Mouse (Mus musculus): Measurements from ENCODE around the gene Pnkd. TPM values are rescaled to one million over a fixed set of nuclear protein-coding genes. Genes with fewer than 3 reads are reported as not detected.
A peak's percentile ranks its signal among the peaks of the same experiment; 100 is the strongest.
"Not testable (repeated sequence)": the region's sequence is repeated elsewhere in the genome, so short reads cannot be mapped to it uniquely, and the experiment has no call there.

Gene Pnkd
- polyA plus RNA-seq, 1 experiment, result 28.8 TPM

GRCm38 (mm10) chr1:74313049-74313692 lies 28.4 kb downstream of the Pnkd start:
- TF ChIP-seq POLR2A (IDR thresholded peaks at IDR 0.05; ENCODE audit: borderline replicate concordance, control insufficient read depth, low read depth, low read length) (no peak), CTCF (IDR thresholded peaks at IDR 0.05; ENCODE audit: control insufficient read depth, insufficient read depth, low read length) (peak; percentile 32; the same call in 1 of the 2 replicates)
- H3K4me1 ChIP-seq (ENCODE audit: control insufficient read depth, insufficient read depth, low read length), result no peaks in the 10 kb centered on the region; the same call in 1 of the 2 replicates
- H3K4me3 ChIP-seq (replicated peaks; ENCODE audit: control insufficient read depth, low read depth, low read length), result no peak overlapping the region
- 3% methylated on average over 3 of the region's 3 CpGs for WGBS
- no peak overlapping the region for H3K27ac ChIP-seq (ENCODE audit: control insufficient read depth, insufficient read depth, low read depth, low read length, poor library complexity)

- TF ChIP-seq CTCF (IDR thresholded peaks at IDR 0.05; ENCODE audit: control insufficient read depth, insufficient read depth, low read length) (no peak), POLR2A (IDR thresholded peaks at IDR 0.05; ENCODE audit: borderline replicate concordance, control insufficient read depth, low read depth, low read length) (no peak)
- no peak overlapping the region for H3K4me3 ChIP-seq (replicated peaks; ENCODE audit: control insufficient read depth, low read depth, low read length)
- H3K27ac ChIP-seq (ENCODE audit: control insufficient read depth, insufficient read depth, low read depth, low read length, poor library complexity), result no peak overlapping the region
- H3K4me1 ChIP-seq (ENCODE audit: control insufficient read depth, insufficient read depth, low read length), result no peaks in the 10 kb centered on the region; the same call in 1 of the 2 replicates
- WGBS, result 73% methylated on average over 3 of the region's 3 CpGs
Measured at GRCm38 (mm10) chr1:74314796-74315195, 30.1 kb downstream of the Pnkd start.

GRCm38 (mm10) chr1:74316114-74316827 lies 31.5 kb downstream of the Pnkd start:
- H3K4me1 ChIP-seq (ENCODE audit: control insufficient read depth, insufficient read depth, low read length), result no peaks in the 10 kb centered on the region; the same call in 1 of the 2 replicates
- 54% methylated on average over 4 of the region's 4 CpGs for WGBS
- H3K27ac ChIP-seq (ENCODE audit: control insufficient read depth, insufficient read depth, low read depth, low read length, poor library complexity), result no peak overlapping the region
- no peak overlapping the region for H3K4me3 ChIP-seq (replicated peaks; ENCODE audit: control insufficient read depth, low read depth, low read length)
- no peak for TF ChIP-seq POLR2A (IDR thresholded peaks at IDR 0.05; ENCODE audit: borderline replicate concordance, control insufficient read depth, low read depth, low read length)

GRCm38 (mm10) chr1:74318711-74319110 lies 34.0 kb downstream of the Pnkd start:
- Histone ChIP-seq H3K27ac (ENCODE audit: control insufficient read depth, insufficient read depth, low read depth, low read length, poor library complexity) (no peak overlapping the region), H3K4me1 (ENCODE audit: control insufficient read depth, insufficient read depth, low read length) (no peaks in the 10 kb centered on the region; the same call in 1 of the 2 replicates), H3K4me3 (replicated peaks; ENCODE audit: control insufficient read depth, low read depth, low read length) (no peak overlapping the region)
- TF ChIP-seq POLR2A (IDR thresholded peaks at IDR 0.05; ENCODE audit: borderline replicate concordance, control insufficient read depth, low read depth, low read length), result no peak
- no peak for TF ChIP-seq CTCF (IDR thresholded peaks at IDR 0.05; ENCODE audit: control insufficient read depth, insufficient read depth, low read length)
- 86% methylated on average over 3 of the region's 3 CpGs for WGBS

GRCm38 (mm10) chr1:74321396-74321795 lies 36.7 kb downstream of the Pnkd start:
- no peaks in the 10 kb centered on the region; the same call in 1 of the 2 replicates for H3K4me1 ChIP-seq (ENCODE audit: control insufficient read depth, insufficient read depth, low read length)
- H3K4me3 ChIP-seq (replicated peaks; ENCODE audit: control insufficient read depth, low read depth, low read length), result no peak overlapping the region
- TF ChIP-seq CTCF (IDR thresholded peaks at IDR 0.05; ENCODE audit: control insufficient read depth, insufficient read depth, low read length), result no peak
- TF ChIP-seq POLR2A (IDR thresholded peaks at IDR 0.05; ENCODE audit: borderline replicate concordance, control insufficient read depth, low read depth, low read length), result no peak
- WGBS, result 72% methylated on average over 3 of the region's 3 CpGs
- H3K27ac ChIP-seq (ENCODE audit: control insufficient read depth, insufficient read depth, low read depth, low read length, poor library complexity), result no peak overlapping the region

GRCm38 (mm10) chr1:74326916-74327315 lies 42.2 kb downstream of the Pnkd start:
- not testable (repeated sequence) for H3K27ac ChIP-seq (ENCODE audit: control insufficient read depth, insufficient read depth, low read depth, low read length, poor library complexity); H3K4me1 ChIP-seq (ENCODE audit: control insufficient read depth, insufficient read depth, low read length); H3K4me3 ChIP-seq (replicated peaks; ENCODE audit: control insufficient read depth, low read depth, low read length)
- 74% methylated on average over 2 of the region's 2 CpGs for WGBS

- H3K4me3 ChIP-seq (replicated peaks; ENCODE audit: control insufficient read depth, low read depth, low read length), result no peak overlapping the region
- WGBS, result 80% methylated on average over 7 of the region's 7 CpGs
- H3K27ac ChIP-seq (ENCODE audit: control insufficient read depth, insufficient read depth, low read depth, low read length, poor library complexity), result no peak overlapping the region
- H3K4me1 ChIP-seq (ENCODE audit: control insufficient read depth, insufficient read depth, low read length), result peaks cover 7% of the 10 kb centered on the region
- TF ChIP-seq POLR2A (IDR thresholded peaks at IDR 0.05; ENCODE audit: borderline replicate concordance, control insufficient read depth, low read depth, low read length) (no peak), CTCF (IDR thresholded peaks at IDR 0.05; ENCODE audit: control insufficient read depth, insufficient read depth, low read length) (no peak)
Measured at GRCm38 (mm10) chr1:74329899-74330431, 45.2 kb downstream of the Pnkd start.

- WGBS, result 18% methylated on average over 4 of the region's 4 CpGs
- Histone ChIP-seq H3K4me1 (ENCODE audit: control insufficient read depth, insufficient read depth, low read length) (peaks cover 7% of the 10 kb centered on the region), H3K27ac (ENCODE audit: control insufficient read depth, insufficient read depth, low read depth, low read length, poor library complexity) (no peak overlapping the region), H3K4me3 (replicated peaks; ENCODE audit: control insufficient read depth, low read depth, low read length) (no peak overlapping the region)
- TF ChIP-seq POLR2A (IDR thresholded peaks at IDR 0.05; ENCODE audit: borderline replicate concordance, control insufficient read depth, low read depth, low read length) (no peak), CTCF (IDR thresholded peaks at IDR 0.05; ENCODE audit: control insufficient read depth, insufficient read depth, low read length) (no peak)
Measured at GRCm38 (mm10) chr1:74331046-74331681, 46.4 kb downstream of the Pnkd start.
